Mouse (Mus musculus) kidney, postnatal 0 days (tissue): ENCODE measurements at regions not wholly inside any gene's neighbourhood (a gene's known extent, or its start where the extent isn't known, plus 50 kb on each side); places are given as distances from the start of the nearest gene placed in this dataset.
"Not testable (repeated sequence)": the region's sequence is repeated elsewhere in the genome, so short reads cannot be mapped to it uniquely, and the experiment has no call there.

Experiments
- ATAC-seq: fragments of 200-750 bp; cut with Nextera tagmentation; replicated peaks from 2 replicates; pipeline ENCODE4 v1.8.0; 2017; ENCODE audit warnings: low read depth, moderate number of reproducible peaks, moderate TSS enrichment, moderate library complexity; ENCODE audit not compliant: low FRiP score
- DNase-seq: peaks from one replicate; pipeline ENCODE4 v3.0.0-alpha.2; 2016; ENCODE audit warnings: low spot score
- H3K27ac ChIP-seq: fragments of 300-500 bp; sonication (generic); 2 replicates; pipeline ENCODE4 v1.5.1; 2014; ENCODE audit warnings: mild to moderate bottlenecking
- H3K27me3 ChIP-seq: fragments of 300-500 bp; sonication (generic); 2 replicates; pipeline ENCODE4 v1.6.1; 2014; ENCODE audit warnings: low read length, mixed read lengths; ENCODE audit not compliant: insufficient read depth
- H3K36me3 ChIP-seq: fragments of 300-500 bp; sonication (generic); 2 replicates; pipeline ENCODE4 v1.6.1; 2014; ENCODE audit warnings: low read length, mixed read lengths; ENCODE audit not compliant: insufficient read depth
- H3K4me1 ChIP-seq: fragments of 300-500 bp; sonication (generic); replicated peaks from 2 replicates; pipeline ENCODE4 v1.6.1; 2014; ENCODE audit warnings: antibody characterized with exemption, low read length, mixed read lengths; ENCODE audit not compliant: insufficient read depth
- H3K4me2 ChIP-seq: fragments of 300-500 bp; sonication (generic); 2 replicates; pipeline ENCODE4 v1.6.1; 2014; ENCODE audit warnings: mild to moderate bottlenecking, low read length, moderate library complexity, mixed read lengths
- H3K4me3 ChIP-seq: fragments of 300-500 bp; sonication (generic); replicated peaks from 2 replicates; pipeline ENCODE4 v1.5.1; 2014; ENCODE audit warnings: low read depth, low read length
- H3K9ac ChIP-seq: fragments of 300-500 bp; sonication (generic); 2 replicates; pipeline ENCODE4 v1.6.1; 2014; ENCODE audit warnings: low read depth, low read length
- H3K9me3 ChIP-seq: fragments of 300-500 bp; sonication (generic); replicated peaks from 2 replicates; pipeline ENCODE4 v1.6.1; 2016; ENCODE audit warnings: low read length, inconsistent platforms, mixed read lengths
- CTCF ChIP-seq: IDR thresholded peaks from 2 replicates; pipeline ENCODE4 v1.5.1; 2016; ENCODE audit warnings: antibody characterized with exemption, low read depth, mild to moderate bottlenecking, moderate library complexity
- WGBS: fragments of 180-500 bp; shearing (Covaris S2); extraction: QIAGEN DNeasy Blood & Tissue Kit; methylation state at CpG from one replicate; pipeline ENCODE4 v1.1.7; 2014; 5-methylcytosine and 5-hydroxymethylcytosine counted together

DNA sequence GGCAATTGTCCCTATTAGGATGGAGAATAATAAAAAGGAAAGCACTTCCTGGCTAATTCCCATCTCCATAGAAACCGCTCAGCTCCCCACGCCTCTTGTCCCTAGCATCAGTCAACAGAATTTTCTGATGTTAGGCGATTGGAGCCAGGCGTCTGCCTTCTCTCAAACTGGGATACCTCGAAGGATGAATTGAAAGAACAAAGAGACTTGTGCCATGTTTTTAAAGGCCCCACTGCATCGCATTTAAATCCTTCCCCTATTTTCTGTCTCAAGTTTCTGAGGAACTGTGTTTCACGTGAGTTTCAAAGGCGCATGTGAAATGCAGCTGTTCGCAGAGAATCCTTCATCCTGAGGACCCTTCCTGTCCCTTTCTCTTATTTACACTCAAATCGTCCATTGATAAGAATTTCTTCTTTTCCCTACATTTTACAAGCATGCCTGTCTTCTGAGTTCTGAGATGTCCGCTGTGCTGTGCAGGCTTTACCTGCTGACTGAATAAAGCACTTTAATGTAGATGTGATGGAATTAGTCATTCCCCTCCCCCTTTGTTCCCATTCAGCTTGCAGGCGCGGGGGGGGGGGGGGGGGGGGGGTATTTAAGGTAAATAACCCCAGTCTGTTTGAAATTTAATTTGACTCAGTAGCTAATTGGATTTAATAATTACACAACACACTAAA lies 1163.3 kb downstream of the A830018L16Rik start:
- ATAC-seq (no peak), DNase-seq (peak; percentile 7)
- H3K9ac ChIP-seq: no peak overlapping the region
- no peaks in the 10 kb centered on the region for H3K9me3 ChIP-seq
- no peak for TF ChIP-seq CTCF
- H3K4me2 ChIP-seq: peak overlapping the region; percentile 10; the same call in 1 of the 2 replicates
- 8% methylated on average over 11 of the region's 13 CpGs for WGBS
- no peaks in the 10 kb centered on the region for H3K4me1 ChIP-seq
- no peak overlapping the region for H3K4me3 ChIP-seq
- H3K27me3 ChIP-seq: no peaks in the 10 kb centered on the region
- no peaks in the 10 kb centered on the region for H3K36me3 ChIP-seq
- no peak overlapping the region for H3K27ac ChIP-seq

- DNase-seq: no peak
- no peak overlapping the region for H3K4me3 ChIP-seq
- WGBS: 100% methylated on average over 1 of the region's 1 CpGs
- H3K9ac ChIP-seq: no peak overlapping the region
- no peaks in the 10 kb centered on the region for H3K9me3 ChIP-seq
- no peaks in the 10 kb centered on the region for H3K27me3 ChIP-seq
- H3K36me3 ChIP-seq: no peaks in the 10 kb centered on the region
- ATAC-seq: no peak
- H3K4me1 ChIP-seq: no peaks in the 10 kb centered on the region
- TF ChIP-seq CTCF: no peak
- H3K4me2 ChIP-seq: no peak overlapping the region
- H3K27ac ChIP-seq: no peak overlapping the region
Observed at GRCm38 (mm10) chr1:12577978-12578377, 1164.1 kb downstream of the A830018L16Rik start.

DNA sequence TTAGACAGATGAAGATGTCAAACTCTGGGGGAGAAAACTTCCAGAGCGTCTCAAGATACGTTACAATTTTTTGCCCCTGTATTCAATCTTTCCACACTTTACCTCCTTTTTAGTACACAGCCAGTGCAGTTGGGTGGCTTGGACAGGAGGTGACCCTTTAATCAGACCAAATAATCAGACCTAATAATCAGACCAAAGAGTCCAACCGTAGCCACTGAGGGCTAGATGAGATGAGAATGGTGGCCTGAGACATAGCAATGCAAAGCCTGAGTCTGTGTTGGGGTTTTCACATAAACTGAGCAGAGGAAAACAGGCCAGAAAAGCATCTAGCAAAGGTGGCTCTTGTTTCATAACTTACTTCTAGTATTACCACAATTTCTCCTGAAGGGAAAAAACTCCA lies 1169.1 kb downstream of the A830018L16Rik start:
- ATAC-seq: no peak
- no peaks in the 10 kb centered on the region for H3K9me3 ChIP-seq
- no peak overlapping the region for H3K27ac ChIP-seq
- no peak for DNase-seq
- no peak overlapping the region for H3K4me3 ChIP-seq
- no peak overlapping the region for H3K4me2 ChIP-seq
- H3K36me3 ChIP-seq: no peaks in the 10 kb centered on the region
- TF ChIP-seq CTCF: no peak
- WGBS: 47% methylated on average over 3 of the region's 3 CpGs
- no peaks in the 10 kb centered on the region for H3K27me3 ChIP-seq
- H3K9ac ChIP-seq: no peak overlapping the region
- no peaks in the 10 kb centered on the region for H3K4me1 ChIP-seq

GRCm38 (mm10) chr1:12586981-12587380 lies 1173.1 kb downstream of the A830018L16Rik start:
- H3K9me3 ChIP-seq, ATAC-seq, H3K9ac ChIP-seq, H3K36me3 ChIP-seq, H3K27ac ChIP-seq, H3K4me1 ChIP-seq, H3K4me3 ChIP-seq, H3K4me2 ChIP-seq, DNase-seq, H3K27me3 ChIP-seq: not testable (repeated sequence)
- WGBS: 92% methylated on average over 6 of the region's 6 CpGs

DNA sequence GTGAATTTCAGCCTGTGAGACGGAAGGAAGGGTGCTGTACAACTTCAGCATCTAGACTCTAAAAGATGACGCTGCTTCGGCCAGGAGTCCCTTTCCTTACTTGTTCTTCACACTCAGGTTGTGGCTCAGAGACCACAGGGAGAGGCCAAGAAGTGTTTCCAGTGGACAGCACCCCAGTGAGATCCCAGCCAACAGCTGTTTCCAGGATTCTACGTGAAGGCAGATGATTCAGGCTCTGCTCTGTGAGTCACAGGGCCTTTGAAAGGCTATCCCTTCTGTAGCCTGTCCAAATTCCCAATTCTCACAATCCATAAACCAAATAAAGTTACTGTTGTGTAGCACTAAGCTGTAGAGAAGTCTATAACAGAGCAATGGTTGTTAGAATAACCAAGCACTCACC lies 1198.2 kb downstream of the A830018L16Rik start:
- DNase-seq: no peak
- Histone ChIP-seq H3K4me3 (no peak overlapping the region), H3K4me1 (no peaks in the 10 kb centered on the region), H3K4me2 (no peak overlapping the region), H3K27me3 (no peaks in the 10 kb centered on the region), H3K9me3 (no peaks in the 10 kb centered on the region), H3K36me3 (no peaks in the 10 kb centered on the region), H3K27ac (no peak overlapping the region), H3K9ac (no peak overlapping the region)
- no peak for ATAC-seq
- TF ChIP-seq CTCF: no peak
- 85% methylated on average over 4 of the region's 4 CpGs for WGBS

GRCm38 (mm10) chr1:12615303-12615702 lies 1201.4 kb downstream of the A830018L16Rik start:
- no peak for ATAC-seq

More at GRCm38 (mm10) chr1:12615303-12615702, 1201.4 kb downstream of the A830018L16Rik start:
- H3K9ac ChIP-seq: no peak overlapping the region
- H3K36me3 ChIP-seq: no peaks in the 10 kb centered on the region
- no peak overlapping the region for H3K4me2 ChIP-seq
- H3K9me3 ChIP-seq: no peaks in the 10 kb centered on the region
- H3K4me1 ChIP-seq: no peaks in the 10 kb centered on the region
- H3K27me3 ChIP-seq: no peaks in the 10 kb centered on the region
- TF ChIP-seq CTCF: no peak
- no peak overlapping the region for H3K4me3 ChIP-seq
- H3K27ac ChIP-seq: no peak overlapping the region
- no peak for DNase-seq
- 58% methylated on average over 3 of the region's 3 CpGs for WGBS
